In genomic region chr15:31526463-31526862, GRCm38 (mm10) we compare ENCODE assay signal across 22 mouse cellular contexts. TPM values are rescaled to one million over a fixed set of nuclear protein-coding genes. Genes with fewer than 3 reads are reported as not detected.
DNase-seq lines count a peak whose midpoint lies in the region; ATAC-seq and TF ChIP-seq lines count a peak whose summit lies in the region.
"Had no signal": no experiment of that assay in that cellular context is flagged by ENCODE, and none has a peak within 500 bp of the region (broad histone marks: within the 10 kb centered on the region; RNA-seq: fewer than 3 reads in every experiment).

No protein-coding gene starts in this region.

- H3K4me1 ChIP-seq in kidney, adult 2 months (ENCODE audit: control insufficient read depth, insufficient read depth, low read length) = peaks cover 11% of the 10 kb centered on the region; the same call in 1 of the 2 replicates
- H3K4me1 ChIP-seq in liver, adult 2 months (ENCODE audit: control insufficient read depth, insufficient read depth, low read length) = peaks cover 26% of the 10 kb centered on the region
- peaks cover 32% of the 10 kb centered on the region for H3K4me1 ChIP-seq in liver, embryonic 11.5 days (replicated peaks; ENCODE audit: control insufficient read depth, insufficient read depth, low read length)

- no peaks in the 10 kb centered on the region for H3K36me3 ChIP-seq in kidney, adult 2 months (ENCODE audit: control insufficient read depth, insufficient read depth, low read length)
- H3K36me3 ChIP-seq in liver, adult 2 months (ENCODE audit: control insufficient read depth, insufficient read depth, low read length) = no peaks in the 10 kb centered on the region; the same call in none of the 2 replicates
- H3K36me3 ChIP-seq in liver, embryonic 11.5 days (ENCODE audit: control insufficient read depth, insufficient read depth, low read length) = peaks cover 3% of the 10 kb centered on the region; the same call in 1 of the 2 replicates
- H3K36me3 ChIP-seq: embryonic facial prominence, embryonic 13.5 days; embryonic facial prominence, embryonic 15.5 days; forebrain, embryonic 12.5 days had no signal

- H3K4me2 ChIP-seq in liver, embryonic 11.5 days = no peak overlapping the region
- H3K4me2 ChIP-seq: embryonic facial prominence, embryonic 13.5 days; embryonic facial prominence, embryonic 15.5 days; forebrain, embryonic 12.5 days had no signal

- H3K4me3 ChIP-seq in kidney, adult 2 months (ENCODE audit: insufficient read depth, low read depth, low read length) = no peak overlapping the region
- no peak overlapping the region for H3K4me3 ChIP-seq in liver, adult 2 months (ENCODE audit: insufficient read depth, low read depth, low read length)
- no peak overlapping the region for H3K4me3 ChIP-seq in liver, embryonic 11.5 days (ENCODE audit: low read depth, low read length)
- H3K4me3 ChIP-seq: embryonic facial prominence, embryonic 13.5 days; embryonic facial prominence, embryonic 15.5 days; erythroblast, embryonic 14.5 days; forebrain, embryonic 10.5 days; forebrain, embryonic 12.5 days had no signal

- no peaks in the 10 kb centered on the region for H3K9me3 ChIP-seq in liver, embryonic 11.5 days (ENCODE audit: control insufficient read depth, low read length)
- H3K9me3 ChIP-seq: embryonic facial prominence, embryonic 13.5 days; embryonic facial prominence, embryonic 15.5 days had no signal

- no peak overlapping the region for H3K27ac ChIP-seq in kidney, adult 2 months (ENCODE audit: insufficient read depth, low read depth, low read length)
- no peak overlapping the region for H3K27ac ChIP-seq in liver, adult 2 months (replicated peaks; ENCODE audit: insufficient read depth, low read depth, low read length)
- no peak overlapping the region for H3K27ac ChIP-seq in liver, embryonic 11.5 days (ENCODE audit: low read depth, low read length)
- H3K27ac ChIP-seq: embryonic facial prominence, embryonic 13.5 days; embryonic facial prominence, embryonic 15.5 days; forebrain, embryonic 10.5 days; forebrain, embryonic 12.5 days had no signal

- no peak overlapping the region for H3K9ac ChIP-seq in liver, adult 2 months (ENCODE audit: low read depth, low read length)
- no peak overlapping the region for H3K9ac ChIP-seq in liver, embryonic 11.5 days (ENCODE audit: low read depth, low read length)
- H3K9ac ChIP-seq: embryonic facial prominence, embryonic 13.5 days; embryonic facial prominence, embryonic 15.5 days; forebrain, embryonic 12.5 days had no signal

- peaks cover 48% of the 10 kb centered on the region for H3K79me2 ChIP-seq in liver, adult 2 months (ENCODE audit: control insufficient read depth, insufficient read depth, low read length)

- no peak for ATAC-seq in liver, embryonic 11.5 days (replicated peaks; ENCODE audit: low FRiP score)
- ATAC-seq: forebrain, embryonic 14.5 days; forebrain, embryonic 16.5 days had no signal

- no peak for TF ChIP-seq POLR2A in kidney, adult 2 months (IDR thresholded peaks at IDR 0.05; ENCODE audit: low read depth, low read length)
- TF ChIP-seq POLR2A in liver, adult 2 months (IDR thresholded peaks at IDR 0.05; ENCODE audit: extremely low read depth, insufficient read depth, low read length) = no peak

- no peaks in the 10 kb centered on the region for H3K27me3 ChIP-seq in kidney, adult 2 months (replicated peaks; ENCODE audit: control insufficient read depth, insufficient read depth, low read length)
- no peaks in the 10 kb centered on the region for H3K27me3 ChIP-seq in liver, adult 2 months (ENCODE audit: control insufficient read depth, insufficient read depth, low read length)
- no peaks in the 10 kb centered on the region for H3K27me3 ChIP-seq in liver, embryonic 11.5 days (replicated peaks; ENCODE audit: control insufficient read depth, insufficient read depth, low read length)
- H3K27me3 ChIP-seq: embryonic facial prominence, embryonic 13.5 days; embryonic facial prominence, embryonic 15.5 days; forebrain, embryonic 12.5 days had no signal

- DNase-seq in kidney, adult 2 months = peak; percentile 77
- DNase-seq in kidney, postnatal 4 days = no peak
- peak; percentile 68 for DNase-seq in liver, adult 2 months (ENCODE audit: extremely low read depth, low read depth, low spot score)
- no peak for DNase-seq in liver, embryonic 11.5 days (ENCODE audit: low spot score)
- DNase-seq: adrenal gland, adult 2 months; adrenal gland, postnatal 10 days; adrenal gland, postnatal 25 days; cerebellum, adult 11 months; cerebellum, adult 18-20 months; cerebellum, adult 8-10 months; cerebellum, adult 9-11 months; cerebellum, postnatal 14 days; cerebellum, postnatal 36 days; embryo, embryonic 11 days had no signal

- 51% methylated on average over 1 of the region's 1 CpGs for WGBS in kidney, adult 2 months
- 17% methylated on average over 1 of the region's 1 CpGs for WGBS in liver, adult 2 months
- 86% methylated on average over 1 of the region's 1 CpGs for WGBS in liver, embryonic 11.5 days

- no peak for TF ChIP-seq CTCF in kidney, adult 2 months (conservative IDR thresholded peaks at IDR 0.05; ENCODE audit: insufficient read depth, insufficient read length, low read depth, low read length)
- TF ChIP-seq CTCF in liver, adult 2 months (IDR thresholded peaks at IDR 0.05; ENCODE audit: low read depth, low read length) = no peak

RNA-seq across cellular contexts. Expression of gene March6, which starts 4.4 kb away (rescaled TPM):
- polyA plus RNA-seq in kidney, adult 2 months (2012; rRNA removed) = 36.1 and 46.6 TPM in 2 replicates
- total RNA-seq in liver, adult 2 months (2014; rRNA removed) = 77.0 and 79.8 TPM in 2 replicates
- polyA plus RNA-seq in liver, adult 2 months (2012; rRNA removed) = 22.6 and 27.5 TPM in 2 replicates
- 35.5 and 36.1 TPM in 2 replicates for polyA plus RNA-seq in liver, embryonic 11.5 days (2014; fragmentation: Nextera tagmentation; extraction: Ambion mirVana)

RNA-seq across cellular contexts. Expression of gene Cmbl, which starts 38.7 kb away (rescaled TPM):
- polyA plus RNA-seq in kidney, adult 2 months (2012; rRNA removed) = 343 and 361 TPM in 2 replicates
- total RNA-seq in liver, adult 2 months (2014; rRNA removed) = 292 and 434 TPM in 2 replicates
- 374 and 481 TPM in 2 replicates for polyA plus RNA-seq in liver, adult 2 months (2012; rRNA removed)
- polyA plus RNA-seq in liver, embryonic 11.5 days (2014; fragmentation: Nextera tagmentation; extraction: Ambion mirVana) = 2.9 TPM in 2 replicates
- total RNA-seq: common myeloid progenitor, adult 5-6 weeks had no signal
- polyA plus RNA-seq: erythroblast, embryonic 14.5 days had no signal

Comparison
In these comparisons a context has a peak if more than half of its experiments do, and no peak if none do; other contexts are left out.
1. DNase-seq: peak in kidney, adult 2 months (single experiment) and liver, adult 2 months (single experiment); none in kidney, postnatal 4 days (0 of 2) and liver, embryonic 11.5 days (single experiment).
2. RNA of gene Cmbl, which starts 38.7 kb away (polyA plus RNA-seq): 374 to 481 TPM in liver, adult 2 months and 343 to 361 TPM in kidney, adult 2 months; 2.9 TPM in liver, embryonic 11.5 days; every median in the first group is over 10 times any median in the second.